Mouse (Mus musculus): ENCODE measurements around the gene Cntn5. TPM values are rescaled to one million over a fixed set of nuclear protein-coding genes. Genes with fewer than 3 reads are reported as not detected.

The Cntn5 gene
- polyA plus RNA-seq, 1 experiment from 2014 or later = 20.2 TPM

- ATAC-seq = no peak
- no peak overlapping the region for H3K9ac ChIP-seq (replicated peaks; ENCODE audit: low read depth, low read length)
- no peaks in the 10 kb centered on the region for H3K27me3 ChIP-seq (replicated peaks; ENCODE audit: control insufficient read depth, insufficient read depth, low read length)
These were observed 109.5 kb downstream of the Cntn5 start for GRCm38 (mm10) chr9:10795102-10795501.

GRCm38 (mm10) chr9:10731878-10732277 is 172.7 kb downstream of the Cntn5 start:
- WGBS = 89% methylated on average over 2 of the region's 2 CpGs
- Histone ChIP-seq H3K27me3 (replicated peaks; ENCODE audit: control insufficient read depth, insufficient read depth, low read length) (no peaks in the 10 kb centered on the region), H3K27ac (ENCODE audit: low read length) (no peak overlapping the region), H3K4me2 (ENCODE audit: low read length) (no peak overlapping the region), H3K4me3 (replicated peaks; ENCODE audit: low read length) (no peak overlapping the region), H3K9me3 (ENCODE audit: control insufficient read depth, low read length) (no peaks in the 10 kb centered on the region), H3K36me3 (ENCODE audit: control insufficient read depth, insufficient read depth) (no peaks in the 10 kb centered on the region), H3K9ac (replicated peaks; ENCODE audit: low read depth, low read length) (no peak overlapping the region), H3K4me1 (replicated peaks; ENCODE audit: control insufficient read depth, insufficient read depth, low read length) (no peaks in the 10 kb centered on the region)
- ATAC-seq = no peak

More at GRCm38 (mm10) chr9:10795102-10795501, 109.5 kb downstream of the Cntn5 start:
- Histone ChIP-seq H3K9me3 (ENCODE audit: control insufficient read depth, low read length) (no peaks in the 10 kb centered on the region), H3K4me3 (replicated peaks; ENCODE audit: low read length) (no peak overlapping the region), H3K36me3 (ENCODE audit: control insufficient read depth, insufficient read depth) (no peaks in the 10 kb centered on the region), H3K4me1 (replicated peaks; ENCODE audit: control insufficient read depth, insufficient read depth, low read length) (no peaks in the 10 kb centered on the region), H3K27ac (ENCODE audit: low read length) (no peak overlapping the region), H3K4me2 (ENCODE audit: low read length) (no peak overlapping the region)
- WGBS = 73% methylated on average over 2 of the region's 2 CpGs

DNA sequence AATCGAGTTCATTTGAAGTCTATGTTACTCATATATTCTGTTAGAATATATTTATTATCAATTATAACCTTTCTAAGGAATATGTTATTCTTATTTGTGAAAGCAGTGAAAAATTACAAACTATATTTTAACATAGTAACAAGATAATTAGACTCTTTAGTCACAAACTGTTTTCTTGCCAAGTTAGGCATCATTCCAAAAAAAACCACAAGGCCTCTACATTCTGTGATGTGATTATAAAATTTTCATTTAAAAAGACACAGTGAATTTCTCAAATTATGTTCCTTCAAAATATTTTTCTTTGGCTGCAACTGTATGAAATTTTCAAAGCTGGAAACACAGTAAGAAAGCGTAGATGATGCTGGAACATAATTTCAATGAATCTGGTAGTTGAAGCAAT is 180.4 kb downstream of the Cntn5 start:
- peak; percentile 49; the same call in 1 of the 2 replicates for ATAC-seq
- 58% methylated on average over 2 of the region's 2 CpGs for WGBS
- H3K9ac ChIP-seq (replicated peaks; ENCODE audit: low read depth, low read length) = no peak overlapping the region

GRCm38 (mm10) chr9:10722121-10722520 is 182.5 kb downstream of the Cntn5 start:
- no peak overlapping the region for H3K4me3 ChIP-seq (replicated peaks; ENCODE audit: low read length)
- H3K36me3 ChIP-seq (ENCODE audit: control insufficient read depth, insufficient read depth) = no peaks in the 10 kb centered on the region
- no peak overlapping the region for H3K27ac ChIP-seq (ENCODE audit: low read length)
- H3K4me2 ChIP-seq (ENCODE audit: low read length) = no peak overlapping the region
- peaks cover 2% of the 10 kb centered on the region; the same call in 1 of the 2 replicates for H3K4me1 ChIP-seq (replicated peaks; ENCODE audit: control insufficient read depth, insufficient read depth, low read length)
- no peaks in the 10 kb centered on the region for H3K27me3 ChIP-seq (replicated peaks; ENCODE audit: control insufficient read depth, insufficient read depth, low read length)
- H3K9me3 ChIP-seq (ENCODE audit: control insufficient read depth, low read length) = no peaks in the 10 kb centered on the region
- no peak for ATAC-seq
- WGBS = 91% methylated on average over 4 of the region's 4 CpGs
- H3K9ac ChIP-seq (replicated peaks; ENCODE audit: low read depth, low read length) = no peak overlapping the region

More for the DNA sequence above, 180.4 kb downstream of the Cntn5 start:
- Histone ChIP-seq H3K9me3 (ENCODE audit: control insufficient read depth, low read length) (no peaks in the 10 kb centered on the region), H3K4me1 (replicated peaks; ENCODE audit: control insufficient read depth, insufficient read depth, low read length) (peaks cover 2% of the 10 kb centered on the region; the same call in 1 of the 2 replicates), H3K27me3 (replicated peaks; ENCODE audit: control insufficient read depth, insufficient read depth, low read length) (no peaks in the 10 kb centered on the region), H3K27ac (ENCODE audit: low read length) (no peak overlapping the region), H3K4me3 (replicated peaks; ENCODE audit: low read length) (no peak overlapping the region), H3K36me3 (ENCODE audit: control insufficient read depth, insufficient read depth) (no peaks in the 10 kb centered on the region), H3K4me2 (ENCODE audit: low read length) (no peak overlapping the region)

DNA sequence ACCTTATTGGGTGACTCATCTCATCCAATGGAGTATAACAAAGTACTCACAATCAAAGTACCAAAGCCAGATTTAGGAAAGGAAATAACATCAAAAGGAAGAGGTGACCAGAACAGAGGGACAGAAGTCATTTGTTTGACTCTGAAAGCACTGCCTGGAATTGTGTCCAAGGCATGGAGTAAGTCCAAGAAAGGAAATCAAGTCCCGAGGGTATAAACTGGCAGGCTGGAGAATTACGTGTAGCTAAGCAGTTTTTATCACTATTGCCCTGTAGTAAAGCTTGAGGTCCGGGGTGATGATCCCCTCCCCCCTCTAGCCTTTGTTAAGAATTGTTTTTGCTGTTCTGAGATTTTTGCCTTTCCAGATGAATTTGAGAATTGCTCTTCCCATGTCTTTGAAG is 185.6 kb downstream of the Cntn5 start:
- no peaks in the 10 kb centered on the region for H3K9me3 ChIP-seq (ENCODE audit: control insufficient read depth, low read length)
- no peaks in the 10 kb centered on the region for H3K27me3 ChIP-seq (replicated peaks; ENCODE audit: control insufficient read depth, insufficient read depth, low read length)
- no peak overlapping the region for H3K4me3 ChIP-seq (replicated peaks; ENCODE audit: low read length)
- H3K4me2 ChIP-seq (ENCODE audit: low read length) = no peak overlapping the region
- no peak overlapping the region for H3K9ac ChIP-seq (replicated peaks; ENCODE audit: low read depth, low read length)
- no peaks in the 10 kb centered on the region for H3K36me3 ChIP-seq (ENCODE audit: control insufficient read depth, insufficient read depth)
- 73% methylated on average over 3 of the region's 3 CpGs for WGBS
- no peaks in the 10 kb centered on the region for H3K4me1 ChIP-seq (replicated peaks; ENCODE audit: control insufficient read depth, insufficient read depth, low read length)
- no peak for ATAC-seq
- no peak overlapping the region for H3K27ac ChIP-seq (ENCODE audit: low read length)

DNA sequence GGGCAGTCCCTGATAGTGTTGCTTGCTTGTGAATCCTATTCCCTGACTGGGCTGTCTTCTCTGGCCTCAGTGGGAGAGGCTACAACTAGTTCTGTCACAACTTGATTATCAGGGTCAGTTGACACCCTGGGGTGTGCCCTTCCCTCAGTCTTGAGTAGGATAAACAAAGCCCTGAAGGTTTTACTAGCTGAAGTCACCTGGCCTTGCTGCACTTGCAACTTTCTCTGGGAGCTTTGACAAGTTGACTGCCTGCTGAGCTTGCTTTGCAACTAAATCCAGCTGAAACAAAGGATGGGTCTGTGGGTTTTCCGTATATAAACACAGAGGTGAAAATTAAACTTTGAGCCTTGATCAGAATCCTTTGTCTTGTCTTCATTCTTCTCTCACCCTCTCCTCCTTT is 190.9 kb downstream of the Cntn5 start:
- ATAC-seq = no peak
- no peaks in the 10 kb centered on the region for H3K36me3 ChIP-seq (ENCODE audit: control insufficient read depth, insufficient read depth)

DNA sequence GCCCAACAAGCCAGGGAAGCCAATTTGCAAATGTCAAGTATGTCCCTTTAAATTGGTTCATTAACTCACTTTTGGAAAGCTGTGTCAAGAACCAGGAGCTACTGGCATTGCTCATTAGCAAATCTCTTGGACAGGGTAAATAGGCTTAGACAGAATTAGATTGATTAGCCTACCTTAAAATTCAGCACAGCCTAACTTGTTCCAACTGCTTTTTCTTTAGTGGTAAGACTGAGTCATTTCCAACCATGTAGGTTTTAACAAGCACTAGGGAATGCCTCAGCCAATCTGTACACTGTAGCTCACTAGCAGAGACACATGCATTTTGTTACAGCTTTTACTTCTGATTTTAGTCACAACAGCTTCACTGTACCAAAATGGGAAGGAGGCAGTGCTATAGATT is 222.9 kb downstream of the Cntn5 start:
- Histone ChIP-seq H3K27ac (ENCODE audit: low read length) (no peak overlapping the region), H3K9me3 (ENCODE audit: control insufficient read depth, low read length) (no peaks in the 10 kb centered on the region), H3K4me2 (ENCODE audit: low read length) (no peak overlapping the region), H3K9ac (replicated peaks; ENCODE audit: low read depth, low read length) (no peak overlapping the region), H3K27me3 (replicated peaks; ENCODE audit: control insufficient read depth, insufficient read depth, low read length) (no peaks in the 10 kb centered on the region), H3K4me1 (replicated peaks; ENCODE audit: control insufficient read depth, insufficient read depth, low read length) (no peaks in the 10 kb centered on the region), H3K4me3 (replicated peaks; ENCODE audit: low read length) (no peak overlapping the region), H3K36me3 (ENCODE audit: control insufficient read depth, insufficient read depth) (no peaks in the 10 kb centered on the region)
- ATAC-seq = peak; percentile 94

More for the DNA sequence above, 190.9 kb downstream of the Cntn5 start:
- Histone ChIP-seq H3K9ac (replicated peaks; ENCODE audit: low read depth, low read length) (no peak overlapping the region), H3K4me1 (replicated peaks; ENCODE audit: control insufficient read depth, insufficient read depth, low read length) (no peaks in the 10 kb centered on the region), H3K4me3 (replicated peaks; ENCODE audit: low read length) (no peak overlapping the region), H3K27ac (ENCODE audit: low read length) (no peak overlapping the region), H3K4me2 (ENCODE audit: low read length) (no peak overlapping the region), H3K9me3 (ENCODE audit: control insufficient read depth, low read length) (no peaks in the 10 kb centered on the region), H3K27me3 (replicated peaks; ENCODE audit: control insufficient read depth, insufficient read depth, low read length) (no peaks in the 10 kb centered on the region)
- 31% methylated on average over 1 of the region's 1 CpGs for WGBS

GRCm38 (mm10) chr9:10681181-10681580 is 223.4 kb downstream of the Cntn5 start:
- H3K4me3 ChIP-seq (replicated peaks; ENCODE audit: low read length) = no peak overlapping the region
- 34% methylated on average over 3 of the region's 3 CpGs for WGBS
- no peak overlapping the region for H3K9ac ChIP-seq (replicated peaks; ENCODE audit: low read depth, low read length)
- no peak overlapping the region for H3K4me2 ChIP-seq (ENCODE audit: low read length)
- no peaks in the 10 kb centered on the region for H3K4me1 ChIP-seq (replicated peaks; ENCODE audit: control insufficient read depth, insufficient read depth, low read length)
- H3K27ac ChIP-seq (ENCODE audit: low read length) = no peak overlapping the region
- H3K36me3 ChIP-seq (ENCODE audit: control insufficient read depth, insufficient read depth) = no peaks in the 10 kb centered on the region
- H3K27me3 ChIP-seq (replicated peaks; ENCODE audit: control insufficient read depth, insufficient read depth, low read length) = no peaks in the 10 kb centered on the region
- ATAC-seq = 0 out of 2 replicates have a peak, but pooled peaks have one; percentile 67
- H3K9me3 ChIP-seq (ENCODE audit: control insufficient read depth, low read length) = no peaks in the 10 kb centered on the region

DNA sequence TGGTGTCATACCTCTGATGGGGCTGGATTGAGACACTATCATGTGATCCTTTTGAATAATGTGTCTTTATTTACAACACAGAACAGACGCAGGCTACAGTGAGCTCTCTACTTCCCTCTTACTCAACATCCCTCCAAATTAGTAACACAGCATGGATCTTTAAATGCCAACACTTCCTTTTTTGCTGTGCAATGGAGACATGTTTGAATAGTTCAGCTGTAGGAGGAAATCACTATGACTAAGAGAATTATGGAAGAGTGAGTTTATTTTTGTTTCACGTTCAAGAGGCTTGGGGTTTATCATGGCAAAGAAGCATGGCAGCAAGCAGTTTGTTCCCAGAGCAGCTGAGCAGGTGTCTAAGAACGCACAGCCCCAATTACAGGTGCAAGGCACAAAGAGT is 235.9 kb downstream of the Cntn5 start:
- H3K4me3 ChIP-seq (replicated peaks; ENCODE audit: low read length) = no peak overlapping the region
- no peaks in the 10 kb centered on the region; the same call in none of the 2 replicates for H3K4me1 ChIP-seq (replicated peaks; ENCODE audit: control insufficient read depth, insufficient read depth, low read length)
- H3K27me3 ChIP-seq (replicated peaks; ENCODE audit: control insufficient read depth, insufficient read depth, low read length) = no peaks in the 10 kb centered on the region
- H3K4me2 ChIP-seq (ENCODE audit: low read length) = no peak overlapping the region
- no peak for ATAC-seq
- no peaks in the 10 kb centered on the region for H3K36me3 ChIP-seq (ENCODE audit: control insufficient read depth, insufficient read depth)
- 71% methylated on average over 3 of the region's 3 CpGs for WGBS
- H3K9me3 ChIP-seq (ENCODE audit: control insufficient read depth, low read length) = no peaks in the 10 kb centered on the region
- H3K27ac ChIP-seq (ENCODE audit: low read length) = no peak overlapping the region
- no peak overlapping the region for H3K9ac ChIP-seq (replicated peaks; ENCODE audit: low read depth, low read length)

- peak; percentile 72 for ATAC-seq
- no peak overlapping the region for H3K27ac ChIP-seq (ENCODE audit: low read length)
- H3K4me3 ChIP-seq (replicated peaks; ENCODE audit: low read length) = no peak overlapping the region
- no peak overlapping the region for H3K9ac ChIP-seq (replicated peaks; ENCODE audit: low read depth, low read length)
- no peaks in the 10 kb centered on the region; the same call in none of the 2 replicates for H3K4me1 ChIP-seq (replicated peaks; ENCODE audit: control insufficient read depth, insufficient read depth, low read length)
- WGBS = 44% methylated on average over 4 of the region's 4 CpGs
- H3K9me3 ChIP-seq (ENCODE audit: control insufficient read depth, low read length) = no peaks in the 10 kb centered on the region
- H3K4me2 ChIP-seq (ENCODE audit: low read length) = no peak overlapping the region
- H3K36me3 ChIP-seq (ENCODE audit: control insufficient read depth, insufficient read depth) = no peaks in the 10 kb centered on the region
- H3K27me3 ChIP-seq (replicated peaks; ENCODE audit: control insufficient read depth, insufficient read depth, low read length) = no peaks in the 10 kb centered on the region
These were observed 237.1 kb downstream of the Cntn5 start for GRCm38 (mm10) chr9:10667438-10667837.

Measured in forebrain, embryonic 16.5 days (tissue).